Mouse (Mus musculus): ENCODE data around the gene Coro2b.

Coro2b gene

GRCm38 (mm10) chr9:62438085-62438754 lies 98.6 kb downstream of the Coro2b start:
- DNase-seq (ENCODE audit: low spot score in 2 of 2) = no peak

GRCm38 (mm10) chr9:62437446-62437845 lies 99.4 kb downstream of the Coro2b start:
- DNase-seq (ENCODE audit: low spot score in 2 of 2) = no peak

DNA sequence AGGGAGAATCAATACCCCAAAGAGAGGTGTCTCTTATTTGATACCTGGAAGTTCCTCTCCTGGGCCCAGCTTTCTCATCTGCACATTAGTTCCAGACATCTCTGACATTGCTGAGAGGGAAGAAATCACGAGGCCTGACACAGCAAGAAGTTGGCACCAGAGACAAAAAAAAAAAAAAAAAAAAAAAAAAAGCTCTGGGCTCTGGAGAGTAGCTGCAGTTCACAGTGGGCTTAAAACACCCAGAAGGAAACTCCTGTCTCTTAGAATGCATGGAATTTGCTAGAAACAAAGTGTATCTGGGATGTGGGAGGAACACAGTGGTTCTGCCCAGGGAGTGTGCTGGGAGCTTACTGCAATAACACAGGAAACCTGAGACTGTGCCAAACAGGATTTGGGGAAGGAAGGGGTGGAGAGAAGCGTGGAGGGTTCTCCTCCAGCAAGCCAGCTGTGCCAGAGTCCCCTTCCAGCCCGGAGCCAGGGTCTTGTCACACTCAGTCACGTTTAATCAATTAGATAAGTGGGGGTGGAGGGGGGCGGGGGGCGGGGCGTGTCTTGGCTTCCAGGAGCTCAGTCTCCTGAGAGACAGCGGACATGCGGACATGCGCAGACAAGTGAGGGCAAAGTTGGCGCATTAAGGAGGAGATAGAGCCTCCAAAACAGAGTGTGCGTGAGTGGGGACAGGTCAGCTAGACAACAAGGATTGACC lies 101.1 kb downstream of the Coro2b start:
- peak; percentile 74 to 79 for DNase-seq (ENCODE audit: low spot score in 2 of 2)

GRCm38 (mm10) chr9:62432261-62433060 lies 104.4 kb downstream of the Coro2b start:
- DNase-seq (ENCODE audit: low spot score in 2 of 2) = no peak

- no peak for DNase-seq (ENCODE audit: low spot score in 2 of 2)
Observed at GRCm38 (mm10) chr9:62430741-62431140, 106.1 kb downstream of the Coro2b start.

DNA sequence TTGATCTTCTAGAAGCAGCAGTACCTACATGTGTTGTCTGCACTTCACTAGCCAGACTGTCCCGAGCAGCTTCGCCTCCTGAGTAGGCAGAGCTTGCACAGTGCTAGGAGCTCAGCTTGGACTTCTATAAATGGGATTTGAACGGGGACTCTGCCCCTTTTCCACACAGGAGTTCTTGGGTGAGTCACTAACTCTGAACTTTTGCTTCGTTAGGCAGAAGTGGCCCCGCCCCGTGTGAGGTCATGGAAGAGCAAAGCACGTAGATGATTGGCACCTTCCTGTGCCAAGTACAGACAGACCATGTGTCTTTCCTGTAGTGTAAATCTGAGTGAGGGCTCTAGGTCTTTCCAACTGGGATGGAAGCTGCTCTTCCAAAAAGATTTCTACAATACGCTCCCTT lies 109.8 kb downstream of the Coro2b start:
- no peak for DNase-seq (ENCODE audit: low spot score in 2 of 2)

- DNase-seq (ENCODE audit: low spot score in 2 of 2) = no peak
Observed at GRCm38 (mm10) chr9:62426531-62426930, 110.3 kb downstream of the Coro2b start.

- DNase-seq (ENCODE audit: low spot score in 2 of 2) = no peak
Observed at GRCm38 (mm10) chr9:62426021-62426420, 110.8 kb downstream of the Coro2b start.

GRCm38 (mm10) chr9:62425265-62425664 lies 111.6 kb downstream of the Coro2b start:
- DNase-seq (ENCODE audit: low spot score in 2 of 2) = no peak

- no peak for DNase-seq (ENCODE audit: low spot score in 2 of 2)
Observed at GRCm38 (mm10) chr9:62423871-62424270, 113.0 kb downstream of the Coro2b start.

DNA sequence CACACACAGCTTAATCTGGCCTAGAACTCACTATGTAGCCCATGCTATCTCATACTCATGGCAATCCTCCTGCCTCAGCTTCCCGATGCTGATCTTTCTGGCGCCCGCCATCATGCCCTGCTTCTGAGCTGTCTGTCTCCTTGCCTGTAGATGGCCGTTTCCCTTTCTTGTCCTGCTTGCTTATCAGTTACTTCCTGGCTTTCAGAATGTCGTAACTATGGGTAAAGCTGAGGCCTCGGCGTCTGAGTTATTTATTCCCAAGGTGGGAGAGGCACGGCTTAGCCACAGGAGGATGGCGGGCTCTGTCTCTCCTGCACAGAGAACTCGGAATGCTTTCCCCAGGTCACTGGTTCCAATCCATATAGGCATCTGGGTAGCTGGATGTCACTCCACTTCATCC lies 113.9 kb downstream of the Coro2b start:
- no peak for DNase-seq (ENCODE audit: low spot score in 2 of 2)

DNA sequence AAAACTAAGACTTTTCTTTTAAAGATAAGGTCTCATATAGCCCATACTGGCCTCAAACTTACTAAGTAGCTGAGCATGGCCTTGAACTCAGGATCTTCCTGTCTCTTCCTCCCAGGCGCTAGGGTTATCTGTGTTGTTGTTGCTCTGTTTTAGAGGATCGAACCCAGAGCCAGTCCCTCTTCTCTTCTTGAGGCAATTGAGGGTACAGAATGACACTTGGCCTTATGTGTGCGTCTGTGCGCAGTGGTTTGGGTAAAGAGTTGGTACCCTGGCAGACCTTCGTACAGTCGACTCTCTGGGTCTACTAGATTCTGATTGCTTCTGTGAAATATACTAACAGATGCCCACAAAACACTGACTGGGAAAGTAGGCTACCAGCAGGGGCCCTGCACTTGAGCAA lies 114.9 kb downstream of the Coro2b start:
- no peak for DNase-seq (ENCODE audit: low spot score in 2 of 2)

DNA sequence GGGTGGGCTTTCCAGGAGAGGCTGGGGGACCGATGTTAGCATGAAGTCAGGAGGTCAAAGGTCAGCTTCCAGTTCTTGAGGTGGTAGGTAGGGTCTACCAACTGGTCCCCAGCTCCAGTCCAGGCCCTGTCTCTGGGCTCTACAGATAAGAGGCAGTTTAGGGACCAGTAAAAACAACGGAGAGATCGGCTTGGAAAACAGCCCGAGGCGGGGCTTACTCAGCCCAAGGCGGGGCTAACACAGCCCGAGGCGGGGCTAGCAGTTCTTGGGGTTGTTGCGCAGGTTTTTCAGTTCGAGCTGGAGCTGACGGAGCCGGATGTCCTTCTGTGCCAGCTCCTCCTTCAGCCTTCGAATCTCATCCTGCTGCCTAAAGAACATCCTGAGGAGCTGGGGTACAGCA lies 115.8 kb downstream of the Coro2b start:
- DNase-seq (ENCODE audit: low spot score in 2 of 2) = peak; percentile 72 to 75

DNA sequence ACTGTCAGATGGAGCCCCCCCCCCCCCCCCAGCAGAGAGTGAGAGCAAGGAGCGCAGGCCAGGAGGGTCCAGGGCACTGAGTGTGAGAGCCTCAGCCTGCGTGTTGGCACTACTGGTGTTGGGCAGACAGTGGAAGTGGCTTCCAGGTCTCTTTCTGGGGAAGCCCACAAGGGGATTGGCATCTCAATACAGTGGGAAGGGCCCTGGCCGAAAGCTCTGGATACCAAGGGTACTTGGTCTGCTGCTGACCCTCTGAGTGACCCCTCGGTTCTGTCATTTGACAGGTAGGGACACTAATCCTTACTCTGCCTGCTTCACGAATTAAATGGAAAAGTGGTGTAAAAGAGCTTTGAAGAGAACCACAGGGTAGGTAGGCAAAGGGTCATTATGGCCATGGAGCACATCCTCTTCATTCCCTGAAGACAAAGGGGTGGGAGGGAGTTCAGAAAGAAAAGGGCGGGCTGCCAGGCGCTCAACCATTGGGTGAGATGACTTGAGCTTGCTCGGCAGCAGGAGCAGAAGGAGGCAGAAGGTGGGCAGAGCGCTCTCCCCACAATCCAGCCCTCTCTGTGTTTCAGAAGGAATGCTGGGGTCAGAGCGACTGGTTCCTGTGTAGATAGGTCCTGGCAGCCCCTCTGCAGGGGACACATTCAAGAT lies 116.5 kb downstream of the Coro2b start:
- DNase-seq (ENCODE audit: low spot score in 2 of 2) = no peak

- no peak for DNase-seq (ENCODE audit: low spot score in 2 of 2)
Observed at GRCm38 (mm10) chr9:62418742-62419141, 118.1 kb downstream of the Coro2b start.

DNA sequence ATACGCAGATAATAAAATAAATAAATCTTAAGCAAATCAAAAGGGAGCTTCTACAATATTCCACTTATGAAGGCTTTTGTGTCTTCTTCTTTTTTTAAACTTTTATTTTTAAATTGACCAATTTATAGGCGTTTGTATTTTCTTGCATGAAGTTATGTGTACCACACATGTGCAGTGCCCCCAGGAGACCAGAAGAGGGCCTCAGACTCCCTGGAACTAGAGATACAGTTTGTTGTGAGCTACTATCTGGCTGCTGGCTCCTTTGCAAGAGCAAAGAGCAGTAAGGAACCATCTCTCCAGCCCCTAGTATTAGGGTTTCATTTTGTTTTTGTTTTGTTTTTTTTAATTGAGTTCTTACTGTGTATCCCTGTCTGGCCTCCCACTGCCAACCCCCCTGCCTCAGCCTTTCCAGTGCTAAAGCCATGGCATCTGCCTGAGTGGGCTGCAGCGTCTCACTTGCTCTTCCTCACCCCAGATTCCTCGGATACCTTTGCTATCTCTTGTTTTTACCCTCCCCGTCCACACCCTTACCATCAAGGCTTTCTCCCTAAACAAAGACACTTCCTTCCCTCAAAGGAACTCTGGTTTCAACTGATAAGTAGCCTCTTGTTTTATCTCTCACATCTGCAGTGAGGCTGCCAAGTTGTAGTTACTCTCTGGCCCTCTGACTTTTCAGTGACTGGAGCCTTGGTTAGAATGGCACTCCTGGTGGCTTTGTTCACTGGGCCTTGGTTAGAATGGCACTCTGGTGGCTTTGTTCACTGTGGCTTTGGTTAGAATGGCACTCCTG lies 129.3 kb downstream of the Coro2b start:
- DNase-seq (ENCODE audit: low spot score in 2 of 2) = no peak

DNA sequence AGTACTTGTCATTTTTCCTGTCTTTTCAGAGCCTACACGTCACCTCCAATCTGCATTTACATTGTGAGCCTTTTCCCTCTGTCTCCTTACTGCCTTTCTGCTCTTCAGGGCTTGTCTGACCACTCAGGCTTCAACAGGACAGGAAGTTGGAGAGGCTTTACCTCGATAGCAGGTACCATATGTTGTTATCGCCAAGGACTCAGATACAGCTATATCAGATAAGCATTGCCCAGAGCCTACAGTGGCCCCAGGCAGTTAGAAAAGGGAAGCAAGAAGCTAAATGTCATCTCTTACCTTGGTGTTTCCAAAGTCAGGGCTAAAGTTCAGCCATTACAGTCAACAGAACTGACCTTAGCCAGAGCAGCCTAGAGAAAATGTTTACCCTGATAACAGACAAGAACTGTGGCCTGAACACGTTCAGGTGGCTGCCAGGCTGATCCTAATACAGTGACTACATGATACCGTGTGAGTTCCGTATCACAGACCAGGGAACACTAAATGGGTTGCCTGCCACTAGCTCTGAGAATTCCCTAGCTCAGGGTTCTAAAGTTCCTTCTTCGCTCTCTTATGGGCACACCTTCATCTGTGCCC lies 130.3 kb downstream of the Coro2b start:
- DNase-seq (ENCODE audit: low spot score in 2 of 2) = no peak

DNA sequence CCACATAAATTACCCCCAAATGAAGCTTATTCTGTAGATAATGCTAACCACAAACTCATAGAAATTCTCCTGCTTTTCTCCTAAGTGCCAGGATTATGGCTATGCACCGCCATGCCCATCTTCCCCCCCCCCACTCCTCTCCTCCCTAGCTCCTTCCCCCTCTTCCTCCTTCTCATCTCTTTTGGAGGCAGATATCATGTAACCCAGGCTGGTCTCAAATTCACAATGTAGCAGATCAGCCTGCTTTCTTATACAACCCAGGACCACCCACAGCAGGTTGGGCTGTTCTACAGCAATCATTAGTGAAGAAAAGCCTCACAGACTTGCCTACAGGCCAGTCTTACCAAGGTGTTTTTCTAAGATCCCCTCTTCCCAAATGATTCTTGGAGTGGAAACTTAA lies 135.3 kb downstream of the Coro2b start:
- no peak for DNase-seq (ENCODE audit: low spot score in 2 of 2)

GRCm38 (mm10) chr9:62400531-62401170 lies 136.2 kb downstream of the Coro2b start:
- DNase-seq (ENCODE audit: low spot score in 2 of 2) = no peak

DNA sequence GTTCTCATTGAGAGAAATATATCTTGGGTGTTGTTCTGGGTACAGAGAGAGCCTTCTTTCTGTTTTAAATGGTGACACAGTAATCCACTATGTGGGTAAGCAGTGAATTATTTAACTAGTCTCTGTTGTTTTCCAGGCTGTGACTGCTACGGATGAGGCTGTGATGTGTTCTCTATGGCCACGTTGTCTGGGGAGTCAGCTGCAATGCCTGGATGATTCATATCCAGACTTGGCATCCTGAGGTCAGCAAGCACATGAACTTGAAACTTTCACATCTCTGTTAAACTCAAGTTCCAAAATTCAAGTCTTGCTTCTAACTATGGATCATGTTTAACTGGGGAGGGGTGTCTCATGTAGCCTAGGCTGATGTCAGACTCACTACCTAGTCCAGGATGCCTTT lies 142.7 kb downstream of the Coro2b start:
- no peak for DNase-seq (ENCODE audit: low spot score in 2 of 2)

- no peak for DNase-seq (ENCODE audit: low spot score in 2 of 2)
Observed at GRCm38 (mm10) chr9:62393531-62393930, 143.3 kb downstream of the Coro2b start.
